Mouse (Mus musculus) embryonic stem cell, embryonic (primary cell): ENCODE measurements at regions not wholly inside any gene's neighbourhood (a gene's known extent, or its start where the extent isn't known, plus 50 kb on each side); places are given as distances from the start of the nearest gene placed in this dataset.

Experiments
- CTCF ChIA-PET, 4 experiments: fragments of 300-600 bp in 2 of 4; fragments of 350-600 bp in 2 of 4; sonication (Branson Sonifier 250); formaldehyde crosslinking; loops; one replicate each; lab custom pipeline; 2022; ENCODE audit warnings: inconsistent platforms in 2 of 4; lab: Charles Lee
- POLR2A ChIA-PET, 4 experiments: fragments of 300-600 bp in 2 of 4; fragments of 350-600 bp in 2 of 4; sonication (Branson Sonifier 250); formaldehyde crosslinking; loops; one replicate each; lab custom pipeline; 2022; ENCODE audit warnings: antibody characterized with exemption in 4 of 4, inconsistent platforms in 1 of 4; lab: Charles Lee

- ChIA-PET CTCF (no interaction called here), POLR2A (no interaction called here)
Observed at GRCm38 (mm10) chr15:88385943-88386342, 214.2 kb upstream of the Zdhhc25 start.

- CTCF ChIA-PET: no interaction called here
- POLR2A ChIA-PET: no interaction called here
Observed at GRCm38 (mm10) chr15:88386711-88387110, 213.4 kb upstream of the Zdhhc25 start.

- ChIA-PET CTCF (no interaction called here), POLR2A (no interaction called here)
Observed at GRCm38 (mm10) chr15:88391822-88392221, 208.3 kb upstream of the Zdhhc25 start.

- ChIA-PET CTCF (interaction anchor here in 3 of 4 experiments (0.6 to 2.2 kb wide), 17 partner anchors 13 to 307 kb away, joined by 3 to 9 read pairs (median 3); no protein-coding TSS in a partner anchor), POLR2A (interaction anchor here in 1 of 4 experiments (1.3 kb wide), 1 partner anchor 23 kb away, joined by 3 read pairs; no protein-coding TSS in a partner anchor)
Observed at GRCm38 (mm10) chr15:88399064-88399463, 201.0 kb upstream of the Zdhhc25 start.

- ChIA-PET CTCF (interaction anchor here in 3 of 4 experiments (1.2 to 2.2 kb wide), 4 partner anchors 69 to 251 kb away, joined by 3 to 9 read pairs (median 4); no protein-coding TSS in a partner anchor), POLR2A (interaction anchor here in 2 of 4 experiments (1.3 to 1.6 kb wide), 2 partner anchors 22 to 308 kb away, joined by 3 read pairs; no protein-coding TSS in a partner anchor)
Observed at GRCm38 (mm10) chr15:88399989-88400388, 200.1 kb upstream of the Zdhhc25 start.

GRCm38 (mm10) chr15:88400787-88401186 lies 199.3 kb upstream of the Zdhhc25 start:
- CTCF ChIA-PET: interaction anchor here in 2 of 4 experiments (1.5 to 2.2 kb wide), 3 partner anchors 68 to 251 kb away, joined by 3 to 9 read pairs (median 5); no protein-coding TSS in a partner anchor
- POLR2A ChIA-PET: interaction anchor here in 1 of 4 experiments (1.6 kb wide), 1 partner anchor 307 kb away, joined by 3 read pairs; no protein-coding TSS in a partner anchor

- CTCF ChIA-PET: no interaction called here
Observed at GRCm38 (mm10) chr15:88408461-88409379, 191.4 kb upstream of the Zdhhc25 start.

GRCm38 (mm10) chr15:88414206-88414605 lies 185.9 kb upstream of the Zdhhc25 start:
- POLR2A ChIA-PET: no interaction called here
- CTCF ChIA-PET: interaction anchor here in 2 of 4 experiments (0.5 to 1.1 kb wide), 2 partner anchors 144 to 166 kb away, joined by 3 read pairs; no protein-coding TSS in a partner anchor

More at GRCm38 (mm10) chr15:88408461-88409379, 191.4 kb upstream of the Zdhhc25 start:
- POLR2A ChIA-PET: no interaction called here

GRCm38 (mm10) chr15:88418881-88419280 lies 181.2 kb upstream of the Zdhhc25 start:
- POLR2A ChIA-PET: interaction anchor here in 1 of 4 experiments (0.8 kb wide), 1 partner anchor 585 kb away, joined by 4 read pairs; no protein-coding TSS in a partner anchor
- CTCF ChIA-PET: interaction anchor here in 1 of 4 experiments (0.8 kb wide), 1 partner anchor 20 kb away, joined by 4 read pairs; no protein-coding TSS in a partner anchor

GRCm38 (mm10) chr15:88428441-88428840 lies 171.7 kb upstream of the Zdhhc25 start:
- ChIA-PET POLR2A (no interaction called here), CTCF (interaction anchor here in 1 of 4 experiments (1.0 kb wide), 1 partner anchor 223 kb away, joined by 3 read pairs; no protein-coding TSS in a partner anchor)

- ChIA-PET CTCF (interaction anchor here in 1 of 4 experiments (0.5 kb wide), 1 partner anchor 336 kb away, joined by 3 read pairs; no protein-coding TSS in a partner anchor), POLR2A (interaction anchor here in 1 of 4 experiments (0.6 kb wide), 1 partner anchor 224 kb away, joined by 3 read pairs; no protein-coding TSS in a partner anchor)
Observed at GRCm38 (mm10) chr15:88430941-88431340, 169.2 kb upstream of the Zdhhc25 start.

- POLR2A ChIA-PET: no interaction called here
- CTCF ChIA-PET: no interaction called here
Observed at GRCm38 (mm10) chr15:88448272-88448671, 151.8 kb upstream of the Zdhhc25 start.

GRCm38 (mm10) chr15:88451241-88451640 lies 148.9 kb upstream of the Zdhhc25 start:
- CTCF ChIA-PET: no interaction called here
- POLR2A ChIA-PET: no interaction called here

- POLR2A ChIA-PET: interaction anchor here in 1 of 4 experiments (0.7 kb wide), 1 partner anchor 359 kb away, joined by 3 read pairs; no protein-coding TSS in a partner anchor
- CTCF ChIA-PET: interaction anchor here in 1 of 4 experiments (1.1 to 1.2 kb wide), 2 partner anchors 69 to 148 kb away, joined by 3 read pairs; no protein-coding TSS in a partner anchor
Observed at GRCm38 (mm10) chr15:88468107-88468506, 132.0 kb upstream of the Zdhhc25 start.

- CTCF ChIA-PET: interaction anchor here (0.5 to 1.7 kb wide), 20 partner anchors 10 to 844 kb away, joined by 3 to 19 read pairs (median 4); no protein-coding TSS in a partner anchor
- POLR2A ChIA-PET: interaction anchor here in 1 of 4 experiments (0.7 kb wide), 1 partner anchor 359 kb away, joined by 3 read pairs; no protein-coding TSS in a partner anchor
Observed at GRCm38 (mm10) chr15:88468810-88469209, 131.3 kb upstream of the Zdhhc25 start.

- ChIA-PET CTCF (interaction anchor here (0.5 to 1.7 kb wide), 19 partner anchors 11 to 845 kb away, joined by 3 to 19 read pairs (median 4); no protein-coding TSS in a partner anchor), POLR2A (no interaction called here)
Observed at GRCm38 (mm10) chr15:88469508-88470455, 130.3 kb upstream of the Zdhhc25 start.

- CTCF ChIA-PET: interaction anchor here in 1 of 4 experiments (0.6 to 0.7 kb wide), 2 partner anchors 65 to 178 kb away, joined by 3 to 4 read pairs; no protein-coding TSS in a partner anchor
- POLR2A ChIA-PET: interaction anchor here in 3 of 4 experiments (0.6 to 1.0 kb wide), 3 partner anchors 38 to 1696 kb away, joined by 3 to 5 read pairs (median 3); no protein-coding TSS in a partner anchor
Observed at GRCm38 (mm10) chr15:88472351-88473100, 127.6 kb upstream of the Zdhhc25 start.
